Mouse (Mus musculus) lung, embryonic 16.5 days (tissue): ENCODE measurements around the gene Ppp5c. TPM values are rescaled to one million over a fixed set of nuclear protein-coding genes. Genes with fewer than 3 reads are reported as not detected.

Experiments used
- ATAC-seq: fragments of 200-750 bp; cut with Nextera tagmentation; 2 replicates; pipeline ENCODE4 v1.8.0; 2017; ENCODE audit warnings: low read depth, mild to moderate bottlenecking, moderate library complexity
- H3K27ac ChIP-seq: fragments of 300-500 bp; sonication (generic); 2 replicates; pipeline ENCODE4 v1.5.1; 2014; ENCODE audit warnings: mild to moderate bottlenecking, control low read depth, low read length
- H3K27me3 ChIP-seq: fragments of 300-500 bp; sonication (generic); 2 replicates; pipeline ENCODE4 v1.6.1; 2014; ENCODE audit warnings: low read depth, low read length, mixed read lengths; ENCODE audit not compliant: control insufficient read depth, insufficient read depth
- H3K36me3 ChIP-seq: fragments of 300-500 bp; sonication (generic); 2 replicates; pipeline ENCODE4 v1.6.1; 2014; ENCODE audit warnings: low read length; ENCODE audit not compliant: control insufficient read depth, insufficient read depth
- H3K4me1 ChIP-seq: fragments of 300-500 bp; sonication (generic); replicated peaks from 2 replicates; pipeline ENCODE4 v1.6.1; 2014; ENCODE audit warnings: low read length, mixed read lengths; ENCODE audit not compliant: control insufficient read depth, insufficient read depth
- H3K4me2 ChIP-seq: fragments of 300-500 bp; sonication (generic); 2 replicates; pipeline ENCODE4 v1.6.1; 2014; ENCODE audit warnings: low read depth, low read length, control low read depth
- H3K4me3 ChIP-seq: fragments of 300-500 bp; sonication (generic); 2 replicates; pipeline ENCODE4 v1.5.1; 2014; ENCODE audit warnings: mild to moderate bottlenecking, low read length, control low read depth
- H3K9ac ChIP-seq: fragments of 300-500 bp; sonication (generic); 2 replicates; pipeline ENCODE4 v1.6.1; 2014; ENCODE audit warnings: low read length, control low read depth
- H3K9me3 ChIP-seq: fragments of 300-500 bp; sonication (generic); 2 replicates; pipeline ENCODE4 v1.6.1; 2016; ENCODE audit warnings: low read length; ENCODE audit not compliant: control insufficient read depth
- WGBS: fragments of 180-500 bp; shearing (Covaris S2); extraction: QIAGEN DNeasy Blood & Tissue Kit; methylation state at CpG from one replicate; pipeline ENCODE4 v1.1.7; 2014; 5-methylcytosine and 5-hydroxymethylcytosine counted together
- polyA plus RNA-seq: library from polyadenylated mRNA; unstranded; fragments of >200 nt; fragmentation: Nextera tagmentation; extraction: Ambion mirVana; gene quantifications from 2 replicates; pipeline ENCODE4 v1.2.1, GENCODE M21; 2015

The Ppp5c gene
- polyA plus RNA-seq, 1 experiment from 2014 or later, result 105 TPM

DNA sequence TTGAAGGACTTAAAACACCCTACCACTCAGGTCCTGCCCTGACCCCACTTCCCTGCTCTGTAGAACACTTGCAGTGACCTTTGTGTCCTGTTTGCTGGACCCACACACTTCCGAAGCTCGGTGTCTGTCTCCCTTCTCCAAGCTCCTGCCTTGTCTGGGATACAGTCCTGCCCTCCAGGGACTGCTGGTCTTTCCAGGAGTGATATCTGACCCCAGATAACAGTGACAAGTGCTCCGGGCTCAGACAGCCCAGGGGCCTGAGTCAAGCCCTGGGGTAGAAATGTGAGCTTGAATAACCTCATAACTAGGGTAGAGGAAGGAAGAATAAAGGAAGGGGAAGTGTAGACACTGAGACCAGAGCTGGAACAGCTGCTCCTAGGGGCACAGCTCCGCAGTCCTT, 4.0 kb downstream of the Ppp5c start:
- no peak overlapping the region for H3K4me3 ChIP-seq
- peak overlapping the region; percentile 36; the same call in 1 of the 2 replicates for H3K9ac ChIP-seq
- H3K27me3 ChIP-seq, result no peaks in the 10 kb centered on the region
- peak overlapping the region; percentile 8 for H3K4me2 ChIP-seq
- ATAC-seq, result no peak
- H3K4me1 ChIP-seq, result peaks cover 42% of the 10 kb centered on the region
- H3K27ac ChIP-seq, result peak overlapping the region; percentile 89
- no peaks in the 10 kb centered on the region for H3K9me3 ChIP-seq
- 60% methylated on average over 4 of the region's 4 CpGs for WGBS
- peaks cover 28% of the 10 kb centered on the region for H3K36me3 ChIP-seq

GRCm38 (mm10) chr7:17022176-17022575, 5.5 kb downstream of the Ppp5c start:
- WGBS, result 92% methylated on average over 15 of the region's 15 CpGs
- no peak overlapping the region for H3K4me2 ChIP-seq
- no peak overlapping the region for H3K4me3 ChIP-seq
- no peak overlapping the region for H3K27ac ChIP-seq
- H3K9me3 ChIP-seq, result no peaks in the 10 kb centered on the region
- no peaks in the 10 kb centered on the region for H3K27me3 ChIP-seq
- no peak overlapping the region for H3K9ac ChIP-seq
- ATAC-seq, result no peak
- H3K36me3 ChIP-seq, result peaks cover 28% of the 10 kb centered on the region
- peaks cover 45% of the 10 kb centered on the region for H3K4me1 ChIP-seq

DNA sequence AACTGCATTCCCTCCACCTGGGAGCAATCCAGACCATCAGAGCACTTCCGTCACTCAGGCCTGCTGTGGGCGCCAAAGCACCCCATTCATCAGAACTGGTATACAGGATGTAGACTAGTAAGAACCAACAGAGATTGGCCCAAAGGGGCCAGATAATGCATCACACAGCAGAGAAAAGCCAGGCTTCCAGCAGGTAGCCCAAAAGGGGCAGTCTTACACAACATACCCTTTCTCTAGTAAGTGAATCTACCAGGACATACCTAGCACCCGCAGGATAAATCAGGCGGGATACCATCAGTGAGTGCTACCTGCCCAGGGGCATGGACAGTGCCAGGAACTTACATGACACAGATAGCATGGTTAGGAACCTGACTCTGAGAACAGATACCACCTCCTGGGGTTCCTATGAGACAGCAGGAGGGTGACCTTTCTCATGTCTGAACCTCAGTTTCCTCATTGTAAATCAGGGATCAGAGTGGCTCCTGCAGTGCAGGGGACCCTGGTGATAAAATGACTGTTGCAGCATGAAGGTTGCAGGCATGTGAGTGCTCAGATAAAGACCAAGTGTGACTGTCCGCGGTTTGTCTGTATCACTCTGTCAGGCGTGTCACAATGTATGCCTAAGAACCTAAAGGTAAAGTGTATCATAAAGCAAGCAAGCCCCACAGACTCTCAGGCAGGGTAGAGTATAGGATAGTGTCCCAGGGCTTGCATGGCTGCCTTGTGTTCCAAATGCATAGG, 8.1 kb downstream of the Ppp5c start:
- no peak overlapping the region for H3K9ac ChIP-seq
- no peak for ATAC-seq
- no peak overlapping the region for H3K27ac ChIP-seq
- peaks cover 21% of the 10 kb centered on the region for H3K4me1 ChIP-seq
- H3K9me3 ChIP-seq, result no peaks in the 10 kb centered on the region
- H3K36me3 ChIP-seq, result peaks cover 42% of the 10 kb centered on the region
- no peak overlapping the region for H3K4me3 ChIP-seq
- H3K27me3 ChIP-seq, result no peaks in the 10 kb centered on the region
- 76% methylated on average over 7 of the region's 7 CpGs for WGBS
- no peak overlapping the region for H3K4me2 ChIP-seq

- no peak overlapping the region for H3K9ac ChIP-seq
- WGBS, result 79% methylated on average over 2 of the region's 2 CpGs
- H3K4me2 ChIP-seq, result no peak overlapping the region
- H3K4me3 ChIP-seq, result no peak overlapping the region
- H3K4me1 ChIP-seq, result peaks cover 5% of the 10 kb centered on the region; the same call in 1 of the 2 replicates
- peaks cover 56% of the 10 kb centered on the region for H3K36me3 ChIP-seq
- no peaks in the 10 kb centered on the region for H3K27me3 ChIP-seq
- H3K9me3 ChIP-seq, result no peaks in the 10 kb centered on the region
- ATAC-seq, result no peak
- peak overlapping the region; percentile 53; the same call in 1 of the 2 replicates for H3K27ac ChIP-seq
These were observed 9.8 kb downstream of the Ppp5c start for GRCm38 (mm10) chr7:17017921-17018320.

DNA sequence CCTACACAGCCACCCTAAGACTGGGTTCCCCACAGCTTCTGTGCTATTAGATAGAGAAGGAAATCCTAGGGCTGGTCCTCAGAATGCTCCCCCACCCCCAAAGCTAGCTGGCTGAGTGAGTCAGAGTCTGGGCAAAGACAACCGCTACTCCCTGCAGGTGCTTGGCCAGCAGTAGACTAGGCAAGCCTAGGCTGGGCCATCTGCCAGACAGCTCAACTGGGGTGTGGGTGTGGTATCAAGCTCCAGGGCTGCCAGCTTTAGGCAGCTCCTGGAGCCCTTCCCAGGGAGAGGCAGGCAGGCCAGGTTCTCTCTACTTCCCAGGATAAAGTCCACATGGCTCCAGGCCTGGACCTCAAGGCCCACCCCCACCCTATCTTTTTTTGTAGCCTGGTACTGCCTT, 10.7 kb downstream of the Ppp5c start:
- H3K27ac ChIP-seq, result peak overlapping the region; percentile 53; the same call in 1 of the 2 replicates
- no peak overlapping the region for H3K9ac ChIP-seq
- WGBS, result 35% methylated on average over 1 of the region's 1 CpGs
- ATAC-seq, result peak; percentile 94
- H3K36me3 ChIP-seq, result peaks cover 61% of the 10 kb centered on the region
- H3K27me3 ChIP-seq, result no peaks in the 10 kb centered on the region
- H3K9me3 ChIP-seq, result no peaks in the 10 kb centered on the region
- H3K4me1 ChIP-seq, result peaks cover 5% of the 10 kb centered on the region; the same call in 1 of the 2 replicates
- no peak overlapping the region for H3K4me3 ChIP-seq
- no peak overlapping the region for H3K4me2 ChIP-seq

- Histone ChIP-seq H3K9ac (no peak overlapping the region), H3K4me2 (no peak overlapping the region), H3K27ac (no peak overlapping the region), H3K36me3 (peaks cover 52% of the 10 kb centered on the region), H3K4me1 (peaks cover 5% of the 10 kb centered on the region; the same call in 1 of the 2 replicates), H3K9me3 (no peaks in the 10 kb centered on the region), H3K27me3 (no peaks in the 10 kb centered on the region), H3K4me3 (no peak overlapping the region)
- no peak for ATAC-seq
- WGBS, result 81% methylated on average over 6 of the region's 6 CpGs
These were observed 12.3 kb downstream of the Ppp5c start for GRCm38 (mm10) chr7:17015381-17015780.

DNA sequence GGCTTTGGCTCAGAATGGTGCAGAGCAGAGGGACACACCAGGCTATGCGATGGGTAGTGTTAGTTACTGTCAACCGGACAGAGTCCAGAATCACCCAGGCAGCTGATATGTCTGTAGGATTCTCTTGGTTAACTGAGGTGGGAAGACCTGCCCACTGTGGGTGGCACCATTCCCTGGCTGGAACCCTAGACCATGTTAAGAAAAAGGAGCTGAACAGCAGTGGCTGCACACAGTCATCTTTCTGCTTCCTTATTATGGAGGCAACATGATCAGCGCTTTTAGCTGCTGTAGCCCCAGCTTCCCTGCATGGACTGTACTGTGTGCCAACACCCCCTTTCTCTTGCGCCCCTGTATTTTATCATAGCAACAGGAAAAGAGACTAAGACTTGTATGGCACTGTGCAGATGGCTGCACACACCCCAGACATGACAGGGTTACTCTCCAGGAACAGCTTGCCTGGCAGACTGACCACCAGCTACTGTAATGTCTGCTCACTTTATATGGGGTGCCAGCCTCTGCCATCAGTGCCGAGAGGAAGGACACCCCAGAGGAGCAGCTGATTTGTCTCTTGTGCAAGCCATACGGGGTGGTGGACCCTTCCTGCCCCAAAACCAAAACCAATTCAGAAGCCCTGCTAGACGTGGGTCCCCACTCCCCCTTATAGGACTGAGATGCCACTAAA, 15.7 kb downstream of the Ppp5c start:
- Histone ChIP-seq H3K36me3 (peaks cover 62% of the 10 kb centered on the region), H3K4me3 (no peak overlapping the region), H3K4me2 (no peak overlapping the region), H3K9ac (no peak overlapping the region), H3K27ac (no peak overlapping the region), H3K4me1 (no peaks in the 10 kb centered on the region), H3K9me3 (no peaks in the 10 kb centered on the region), H3K27me3 (no peaks in the 10 kb centered on the region)
- WGBS, result 88% methylated on average over 7 of the region's 7 CpGs
- ATAC-seq, result no peak

GRCm38 (mm10) chr7:17010010-17010347, 17.7 kb downstream of the Ppp5c start:
- Histone ChIP-seq H3K4me3 (no peak overlapping the region), H3K36me3 (peaks cover 63% of the 10 kb centered on the region), H3K27me3 (no peaks in the 10 kb centered on the region), H3K4me1 (no peaks in the 10 kb centered on the region), H3K27ac (no peak overlapping the region), H3K9me3 (no peaks in the 10 kb centered on the region), H3K4me2 (no peak overlapping the region), H3K9ac (no peak overlapping the region)
- no peak for ATAC-seq
- WGBS, result 77% methylated on average over 5 of the region's 5 CpGs

GRCm38 (mm10) chr7:17009326-17010009, 18.3 kb downstream of the Ppp5c start:
- H3K9ac ChIP-seq, result no peak overlapping the region
- H3K4me2 ChIP-seq, result no peak overlapping the region
- peaks cover 62% of the 10 kb centered on the region for H3K36me3 ChIP-seq
- H3K4me1 ChIP-seq, result no peaks in the 10 kb centered on the region
- no peak overlapping the region for H3K4me3 ChIP-seq
- no peak overlapping the region for H3K27ac ChIP-seq
- no peaks in the 10 kb centered on the region for H3K27me3 ChIP-seq
- H3K9me3 ChIP-seq, result no peaks in the 10 kb centered on the region
- 89% methylated on average over 16 of the region's 16 CpGs for WGBS
- no peak for ATAC-seq
